10 mouse cellular contexts compared by ENCODE assay signal in the genomic region with DNA sequence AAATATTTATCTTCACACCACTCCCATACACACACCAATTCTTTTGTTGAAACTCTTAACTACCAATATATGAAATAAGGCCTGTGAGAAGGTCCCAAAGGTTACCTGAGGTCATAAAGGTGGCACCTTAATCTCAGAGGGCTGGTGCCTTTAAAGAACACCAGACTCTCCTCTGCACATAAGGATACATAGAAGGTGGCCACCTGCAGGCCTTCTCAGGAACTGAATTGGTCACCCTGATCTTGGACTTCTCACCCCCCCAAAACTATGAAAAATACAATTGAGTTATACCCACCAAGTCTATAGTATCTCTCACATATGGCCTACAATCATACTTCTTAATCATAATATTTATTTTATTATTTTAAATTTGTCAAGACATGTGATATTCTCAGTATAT. TPM values are rescaled to one million over a fixed set of nuclear protein-coding genes. Genes with fewer than 3 reads are reported as not detected.
DNase-seq lines count a peak whose midpoint lies in the region; ATAC-seq and TF ChIP-seq lines count a peak whose summit lies in the region.
"Had no signal": no experiment of that assay in that cellular context is flagged by ENCODE, and none has a peak within 500 bp of the region (broad histone marks: within the 10 kb centered on the region; RNA-seq: fewer than 3 reads in every experiment).

No protein-coding gene starts in this region.

- no peak for TF ChIP-seq EP300 in liver, embryonic 14.5 days (IDR thresholded peaks at IDR 0.05; ENCODE audit: low read depth)

- no peaks in the 10 kb centered on the region for H3K36me3 ChIP-seq in forebrain, postnatal 0 days (ENCODE audit: insufficient read depth)
- no peaks in the 10 kb centered on the region for H3K36me3 ChIP-seq in forebrain, embryonic 15.5 days
- no peaks in the 10 kb centered on the region for H3K36me3 ChIP-seq in liver, embryonic 14.5 days (replicated peaks; ENCODE audit: control insufficient read depth, insufficient read depth, low read depth)
- no peaks in the 10 kb centered on the region for H3K36me3 ChIP-seq in E14TG2a.4 (ENCODE audit: insufficient read depth, low read length)
- H3K36me3 ChIP-seq: heart, embryonic 13.5 days had no signal

- ATAC-seq in forebrain, postnatal 0 days: no peak
- no peak for ATAC-seq in forebrain, embryonic 15.5 days (replicated peaks)
- no peak for ATAC-seq in liver, embryonic 14.5 days (ENCODE audit: insufficient read depth)

- no peaks in the 10 kb centered on the region for H3K9me3 ChIP-seq in forebrain, postnatal 0 days (ENCODE audit: low read length)
- H3K9me3 ChIP-seq in forebrain, embryonic 15.5 days: no peaks in the 10 kb centered on the region
- no peaks in the 10 kb centered on the region for H3K9me3 ChIP-seq in liver, embryonic 14.5 days (ENCODE audit: control insufficient read depth, low read length)
- no peaks in the 10 kb centered on the region for H3K9me3 ChIP-seq in E14TG2a.4 (ENCODE audit: low read length)
- H3K9me3 ChIP-seq: heart, embryonic 13.5 days had no signal

- H3K9ac ChIP-seq in forebrain, postnatal 0 days: no peak overlapping the region
- H3K9ac ChIP-seq in forebrain, embryonic 15.5 days (replicated peaks): no peak overlapping the region
- no peak overlapping the region for H3K9ac ChIP-seq in liver, embryonic 14.5 days (replicated peaks)
- H3K9ac ChIP-seq: heart, embryonic 13.5 days had no signal

- H3K4me3 ChIP-seq in forebrain, postnatal 0 days (ENCODE audit: low read depth, low read length): no peak overlapping the region
- H3K4me3 ChIP-seq in forebrain, embryonic 15.5 days: no peak overlapping the region
- no peak overlapping the region for H3K4me3 ChIP-seq in liver, embryonic 14.5 days (ENCODE audit: insufficient read depth in 1 of 2, low read depth in 2 of 2, low read length in 2 of 2)
- no peak overlapping the region for H3K4me3 ChIP-seq in E14TG2a.4 (replicated peaks; ENCODE audit: low read length)
- H3K4me3 ChIP-seq: heart, embryonic 13.5 days had no signal

- TF ChIP-seq CTCF in forebrain, postnatal 0 days (IDR thresholded peaks at IDR 0.05; ENCODE audit: low read depth): peak; percentile 29
- TF ChIP-seq CTCF in liver, embryonic 14.5 days (IDR thresholded peaks at IDR 0.05; ENCODE audit: low read depth): peak; percentile 40; the same call in 1 of the 2 replicates
- TF ChIP-seq CTCF in E14TG2a.4 (conservative IDR thresholded peaks at IDR 0.05; ENCODE audit: low read length): peak; percentile 43; the same call in 1 of the 2 replicates

- no peak overlapping the region for H3K27ac ChIP-seq in forebrain, postnatal 0 days (ENCODE audit: low read depth, low read length)
- no peak overlapping the region for H3K27ac ChIP-seq in forebrain, embryonic 15.5 days (replicated peaks)
- no peak overlapping the region for H3K27ac ChIP-seq in liver, embryonic 14.5 days
- H3K27ac ChIP-seq: heart, embryonic 13.5 days had no signal

- H3K27me3 ChIP-seq in forebrain, postnatal 0 days (ENCODE audit: insufficient read depth, low read length): no peaks in the 10 kb centered on the region
- no peaks in the 10 kb centered on the region for H3K27me3 ChIP-seq in forebrain, embryonic 15.5 days
- no peaks in the 10 kb centered on the region for H3K27me3 ChIP-seq in liver, embryonic 14.5 days (ENCODE audit: control insufficient read depth, insufficient read depth, low read length)
- peaks cover 3% of the 10 kb centered on the region; the same call in 1 of the 2 replicates for H3K27me3 ChIP-seq in E14TG2a.4 (ENCODE audit: insufficient read depth, low read length)
- H3K27me3 ChIP-seq: heart, embryonic 13.5 days had no signal

- H3K4me2 ChIP-seq in forebrain, postnatal 0 days (ENCODE audit: low read depth): no peak overlapping the region
- no peak overlapping the region for H3K4me2 ChIP-seq in forebrain, embryonic 15.5 days (replicated peaks)
- no peak overlapping the region for H3K4me2 ChIP-seq in liver, embryonic 14.5 days (ENCODE audit: low read depth)
- H3K4me2 ChIP-seq: heart, embryonic 13.5 days had no signal

- DNase-seq in forebrain, postnatal 0 days: no peak
- DNase-seq in liver, embryonic 14.5 days (ENCODE audit: low read depth in 3 of 3, low spot score in 3 of 3): no peak
- DNase-seq in liver: no peak
- DNase-seq in lung, postnatal 25 days (ENCODE audit: low spot score): peak; percentile 23
- no peak for DNase-seq in frontal cortex, postnatal 14 days (ENCODE audit: low spot score in 2 of 2)
- DNase-seq in MN1 (ENCODE audit: low spot score): no peak
- DNase-seq: cerebellum, adult 11-12 months had no signal

- no peaks in the 10 kb centered on the region for H3K4me1 ChIP-seq in forebrain, postnatal 0 days (ENCODE audit: insufficient read depth)
- no peaks in the 10 kb centered on the region for H3K4me1 ChIP-seq in forebrain, embryonic 15.5 days
- no peaks in the 10 kb centered on the region for H3K4me1 ChIP-seq in liver, embryonic 14.5 days (replicated peaks; ENCODE audit: control insufficient read depth in 2 of 2, insufficient read depth in 2 of 2, low read length in 1 of 2)
- H3K4me1 ChIP-seq in E14TG2a.4 (replicated peaks; ENCODE audit: low read depth, low read length): no peaks in the 10 kb centered on the region
- H3K4me1 ChIP-seq: heart, embryonic 13.5 days had no signal

RNA-seq across cellular contexts. Expression of gene Kiz, which starts 43.3 kb away (rescaled TPM):
- total RNA-seq in forebrain, postnatal 0 days (2014; rRNA removed): 14.5 and 18.2 TPM in 2 replicates
- polyA plus RNA-seq in forebrain, postnatal 0 days (2015; fragmentation: Nextera tagmentation; extraction: Ambion mirVana): 17.0 and 18.1 TPM in 2 replicates
- polyA plus RNA-seq in forebrain, embryonic 15.5 days (2015; fragmentation: Nextera tagmentation; extraction: Ambion mirVana): 23.4 and 26.4 TPM in 2 replicates
- 3.4 and 6.5 TPM in 2 replicates for polyA plus RNA-seq in liver, embryonic 14.5 days (2012; rRNA removed)
- 11.5 TPM in 2 replicates for polyA plus RNA-seq in liver, embryonic 14.5 days (2014; fragmentation: Nextera tagmentation; extraction: Ambion mirVana)
